Mouse (Mus musculus): ENCODE measurements around the gene Phrf1. TPM values are rescaled to one million over a fixed set of nuclear protein-coding genes. Genes with fewer than 3 reads are reported as not detected.
A peak's percentile ranks its signal among the peaks of the same experiment; 100 is the strongest.

Gene Phrf1
- polyA plus RNA-seq, 1 experiment from 2014 or later = 85.4 TPM

GRCm38 (mm10) chr7:141217343-141218013 lies 11.1 kb upstream of the Phrf1 start:
- Histone ChIP-seq H3K27ac (ENCODE audit: low read depth) (no peak overlapping the region), H3K9ac (peak overlapping the region; percentile 18; the same call in 1 of the 2 replicates)

DNA sequence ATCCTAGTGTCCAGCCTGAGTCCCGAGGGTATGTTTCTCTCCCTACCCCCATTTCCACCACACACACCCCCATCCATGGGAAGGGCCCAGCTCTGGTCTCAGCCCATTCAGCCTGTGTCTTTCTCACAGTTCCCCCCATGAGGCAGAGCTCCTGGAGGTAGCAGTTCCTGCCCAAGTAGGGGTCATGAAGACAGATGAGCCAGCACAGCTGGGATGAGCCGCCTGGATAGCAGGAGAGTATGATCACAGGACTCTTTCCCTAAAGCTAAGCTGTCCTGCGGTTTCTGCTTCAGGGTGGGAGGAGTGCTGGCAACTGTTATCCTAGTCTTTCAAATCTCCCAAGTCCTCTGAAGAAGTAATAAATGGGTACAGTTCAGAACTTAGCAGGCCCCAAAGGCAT lies 10.4 kb upstream of the Phrf1 start:
- Histone ChIP-seq H3K4me3 (ENCODE audit: low read depth, low read length) (no peak overlapping the region), H3K9me3 (ENCODE audit: low read depth, low read length) (no peaks in the 10 kb centered on the region), H3K36me3 (ENCODE audit: insufficient read depth) (peaks cover 18% of the 10 kb centered on the region; the same call in 1 of the 2 replicates), H3K9ac (no peak overlapping the region), H3K4me1 (ENCODE audit: insufficient read depth) (peaks cover 13% of the 10 kb centered on the region), H3K27ac (ENCODE audit: low read depth) (no peak overlapping the region), H3K27me3 (ENCODE audit: insufficient read depth, low read length) (no peaks in the 10 kb centered on the region), H3K4me2 (no peak overlapping the region)
- ATAC-seq (ENCODE audit: insufficient read depth) (no peak), DNase-seq (no peak)
- 70% methylated on average over 3 of the region's 3 CpGs for WGBS
- no peak for TF ChIP-seq CTCF (IDR thresholded peaks at IDR 0.05; ENCODE audit: low read depth)

More at GRCm38 (mm10) chr7:141217343-141218013, 11.1 kb upstream of the Phrf1 start:
- Histone ChIP-seq H3K27me3 (ENCODE audit: insufficient read depth, low read length) (no peaks in the 10 kb centered on the region), H3K9me3 (ENCODE audit: low read depth, low read length) (no peaks in the 10 kb centered on the region), H3K4me2 (peak overlapping the region; percentile 96; the same call in 1 of the 2 replicates), H3K36me3 (ENCODE audit: insufficient read depth) (peaks cover 18% of the 10 kb centered on the region; the same call in 1 of the 2 replicates), H3K4me3 (ENCODE audit: low read depth, low read length) (peak overlapping the region; percentile 64; the same call in 1 of the 2 replicates), H3K4me1 (ENCODE audit: insufficient read depth) (peaks cover 10% of the 10 kb centered on the region)
- 88% methylated on average over 17 of the region's 17 CpGs for WGBS
- TF ChIP-seq CTCF (IDR thresholded peaks at IDR 0.05; ENCODE audit: low read depth) = no peak
- ATAC-seq (ENCODE audit: insufficient read depth) (no peak), DNase-seq (no peak)

- H3K27ac ChIP-seq (ENCODE audit: low read depth) = no peak overlapping the region
- 71% methylated on average over 5 of the region's 5 CpGs for WGBS
- peaks cover 18% of the 10 kb centered on the region; the same call in 1 of the 2 replicates for H3K36me3 ChIP-seq (ENCODE audit: insufficient read depth)
- H3K4me3 ChIP-seq (ENCODE audit: low read depth, low read length) = no peak overlapping the region
- H3K4me1 ChIP-seq (ENCODE audit: insufficient read depth) = peaks cover 13% of the 10 kb centered on the region
- no peak overlapping the region for H3K9ac ChIP-seq
- no peaks in the 10 kb centered on the region for H3K27me3 ChIP-seq (ENCODE audit: insufficient read depth, low read length)
- H3K9me3 ChIP-seq (ENCODE audit: low read depth, low read length) = no peaks in the 10 kb centered on the region
- ATAC-seq (ENCODE audit: insufficient read depth) (no peak), DNase-seq (no peak)
- H3K4me2 ChIP-seq = no peak overlapping the region
- no peak for TF ChIP-seq CTCF (IDR thresholded peaks at IDR 0.05; ENCODE audit: low read depth)
These were observed 9.9 kb upstream of the Phrf1 start for GRCm38 (mm10) chr7:141218557-141219133.

DNA sequence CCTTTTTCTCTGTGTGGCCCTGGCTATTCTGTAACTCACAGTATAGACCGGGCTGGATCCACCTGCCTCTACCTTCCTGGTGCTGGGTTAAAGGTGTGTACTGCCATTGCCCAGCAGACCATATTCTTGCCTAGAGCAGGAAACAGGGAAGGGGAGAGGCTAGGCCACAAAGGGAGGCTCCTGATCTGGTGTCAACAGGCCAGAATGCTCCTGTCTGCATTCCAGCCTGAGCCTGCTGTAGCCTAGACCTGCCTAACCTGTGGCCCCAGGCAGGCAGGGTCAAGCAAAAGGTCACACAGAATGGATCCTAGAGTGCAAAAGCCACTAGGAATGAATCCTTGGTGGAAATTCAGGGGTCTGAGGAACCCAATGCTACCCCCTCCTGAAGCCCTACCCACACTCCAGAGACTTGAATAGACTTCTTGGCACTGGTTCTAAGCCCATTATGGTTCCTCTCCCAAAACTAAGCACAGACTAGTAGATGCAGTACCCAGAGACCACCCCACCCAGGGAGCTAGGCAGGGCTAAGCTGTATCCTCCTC lies 9.0 kb upstream of the Phrf1 start:
- peaks cover 13% of the 10 kb centered on the region for H3K4me1 ChIP-seq (ENCODE audit: insufficient read depth)
- H3K27ac ChIP-seq (ENCODE audit: low read depth) = no peak overlapping the region
- H3K4me3 ChIP-seq (ENCODE audit: low read depth, low read length) = no peak overlapping the region
- 90% methylated on average over 1 of the region's 1 CpGs for WGBS
- no peaks in the 10 kb centered on the region for H3K27me3 ChIP-seq (ENCODE audit: insufficient read depth, low read length)
- DNase-seq = no peak
- H3K36me3 ChIP-seq (ENCODE audit: insufficient read depth) = peaks cover 18% of the 10 kb centered on the region; the same call in 1 of the 2 replicates
- no peak for ATAC-seq (ENCODE audit: insufficient read depth)
- no peak overlapping the region for H3K9ac ChIP-seq
- TF ChIP-seq CTCF (IDR thresholded peaks at IDR 0.05; ENCODE audit: low read depth) = no peak
- H3K4me2 ChIP-seq = no peak overlapping the region
- no peaks in the 10 kb centered on the region for H3K9me3 ChIP-seq (ENCODE audit: low read depth, low read length)

GRCm38 (mm10) chr7:141220377-141220776 lies 8.2 kb upstream of the Phrf1 start:
- no peak for TF ChIP-seq CTCF (IDR thresholded peaks at IDR 0.05; ENCODE audit: low read depth)
- Histone ChIP-seq H3K9ac (0 out of 2 replicates have a peak overlapping the region, but pooled peaks have one; percentile 13), H3K36me3 (ENCODE audit: insufficient read depth) (peaks cover 18% of the 10 kb centered on the region; the same call in 1 of the 2 replicates), H3K27ac (ENCODE audit: low read depth) (no peak overlapping the region), H3K4me2 (peak overlapping the region; percentile 92), H3K4me1 (ENCODE audit: insufficient read depth) (peaks cover 7% of the 10 kb centered on the region), H3K9me3 (ENCODE audit: low read depth, low read length) (no peaks in the 10 kb centered on the region), H3K27me3 (ENCODE audit: insufficient read depth, low read length) (no peaks in the 10 kb centered on the region), H3K4me3 (ENCODE audit: low read depth, low read length) (no peak overlapping the region; the same call in 1 of the 2 replicates)
- DNase-seq (no peak), ATAC-seq (ENCODE audit: insufficient read depth) (no peak)
- 63% methylated on average over 1 of the region's 1 CpGs for WGBS

DNA sequence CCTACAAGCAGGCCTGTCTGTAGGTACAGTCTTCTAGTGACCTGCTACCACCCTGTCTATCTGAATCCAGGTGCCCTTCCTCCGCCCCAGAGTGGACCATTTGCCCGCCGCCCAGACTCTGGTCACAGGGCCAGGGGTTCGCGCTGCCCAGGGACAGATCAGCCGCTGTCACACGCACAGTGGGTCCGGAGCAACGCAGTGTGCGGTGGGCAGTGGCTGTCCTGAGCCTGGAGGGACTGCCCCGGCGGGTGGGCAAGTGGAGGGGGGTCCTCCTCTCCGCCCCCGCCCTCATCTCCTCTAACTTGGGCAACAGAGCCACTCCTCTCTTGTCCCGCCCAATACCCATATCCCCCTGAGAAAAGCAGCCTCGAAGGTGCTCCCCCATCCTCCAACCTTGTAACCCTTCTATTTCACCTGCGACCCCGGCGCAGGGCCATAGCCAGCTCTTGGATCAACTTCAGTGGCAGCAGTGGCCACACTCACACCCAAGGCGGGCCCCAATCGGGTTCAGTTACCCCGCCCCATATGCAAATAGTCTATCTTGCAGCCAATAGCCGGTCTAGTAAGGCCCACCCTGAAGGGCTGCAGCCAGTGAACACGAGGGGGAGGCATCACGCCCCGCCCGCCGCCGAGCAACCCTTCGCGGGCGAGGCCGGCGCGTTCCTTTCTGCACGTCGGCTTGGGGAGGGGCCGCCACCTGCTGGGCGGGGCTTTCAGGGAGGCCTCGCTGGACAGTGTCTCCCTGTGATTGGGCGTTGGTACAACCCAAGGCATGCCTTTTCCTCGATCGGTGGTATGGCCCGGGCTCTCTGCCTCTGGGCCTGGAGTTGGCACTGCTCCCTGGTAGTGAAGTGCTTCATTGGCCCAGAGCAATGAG lies 7.1 kb upstream of the Phrf1 start:
- Histone ChIP-seq H3K4me3 (ENCODE audit: low read depth, low read length) (peak overlapping the region; percentile 60), H3K9me3 (ENCODE audit: low read depth, low read length) (no peaks in the 10 kb centered on the region), H3K4me2 (peak overlapping the region; percentile 92), H3K27me3 (ENCODE audit: insufficient read depth, low read length) (no peaks in the 10 kb centered on the region), H3K4me1 (ENCODE audit: insufficient read depth) (peaks cover 7% of the 10 kb centered on the region), H3K9ac (peak overlapping the region; percentile 68), H3K27ac (ENCODE audit: low read depth) (peak overlapping the region; percentile 91), H3K36me3 (ENCODE audit: insufficient read depth) (peaks cover 18% of the 10 kb centered on the region; the same call in 1 of the 2 replicates)
- DNase-seq = peak; percentile 99
- peak; percentile 96 for ATAC-seq (ENCODE audit: insufficient read depth)
- peak; percentile 27 for TF ChIP-seq CTCF (IDR thresholded peaks at IDR 0.05; ENCODE audit: low read depth)
- WGBS = 3% methylated on average over 44 of the region's 44 CpGs

Measured in lung, embryonic 14.5 days (tissue).